Comparison of ENCODE assay signal across 12 mouse cellular contexts in genomic region chr7:134693325-134693724, GRCm38 (mm10).
"Had no signal": no experiment of that assay in that cellular context is flagged by ENCODE, and none has a peak within 500 bp of the region (broad histone marks: within the 10 kb centered on the region; RNA-seq: fewer than 3 reads in every experiment).

No protein-coding gene starts in this region.

- H3K4me1 ChIP-seq: midbrain, embryonic 13.5 days had no signal

- H3K27me3 ChIP-seq: limb, embryonic 13.5 days; liver, embryonic 12.5 days; midbrain, embryonic 13.5 days had no signal

- H3K27ac ChIP-seq: limb, embryonic 13.5 days; liver, embryonic 12.5 days; midbrain, embryonic 13.5 days; stomach, postnatal 0 days had no signal

- H3K36me3 ChIP-seq: liver, embryonic 12.5 days; midbrain, embryonic 13.5 days had no signal

- H3K4me3 ChIP-seq: limb, embryonic 13.5 days; liver, embryonic 12.5 days; midbrain, embryonic 13.5 days had no signal

- ATAC-seq: inflammation-experienced regulatory T-cells, adult 6 months; intestine, postnatal 0 days; liver, embryonic 12.5 days; midbrain, embryonic 13.5 days had no signal

- H3K9me3 ChIP-seq: limb, embryonic 13.5 days; liver, embryonic 12.5 days; midbrain, embryonic 13.5 days had no signal

- H3K4me2 ChIP-seq: limb, embryonic 13.5 days; liver, embryonic 12.5 days; lung, embryonic 14.5 days; midbrain, embryonic 13.5 days had no signal

- DNase-seq: kidney, postnatal 14 days; left cerebral cortex, postnatal 4 days; lung, embryonic 14.5 days; lung, postnatal 10 days; lung, postnatal 4 days; thymus, postnatal 4 days had no signal

- H3K9ac ChIP-seq: limb, embryonic 13.5 days; liver, embryonic 12.5 days; lung, embryonic 14.5 days; midbrain, embryonic 13.5 days had no signal
